Mouse (Mus musculus): ENCODE results near the gene Syn3.

DNA sequence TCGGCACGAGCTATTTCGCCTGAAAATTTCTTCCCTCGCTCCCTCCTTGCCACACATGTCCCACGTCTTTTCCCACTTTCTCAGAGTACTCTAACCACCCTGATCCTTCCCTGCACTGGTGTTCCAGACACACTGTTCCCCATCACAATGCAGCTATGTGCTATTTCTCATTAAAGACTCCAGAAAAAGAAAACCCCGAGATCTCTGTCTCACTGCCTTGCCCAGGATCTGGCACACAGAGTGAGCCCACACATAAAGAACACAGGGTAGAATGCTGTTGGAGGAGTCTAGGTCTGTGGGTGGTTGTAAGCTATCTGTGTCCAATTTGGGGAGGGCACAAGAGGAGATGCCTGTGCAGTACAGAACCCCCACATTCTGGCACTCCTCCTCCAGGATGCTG lies 18.0 kb downstream of the Syn3 start:
- TF ChIP-seq CTCF (IDR thresholded peaks at IDR 0.05; ENCODE audit: extremely low read depth, insufficient read depth, insufficient read length, insufficient replicate concordance) (no peak), POLR2A (IDR thresholded peaks at IDR 0.05; ENCODE audit: low read depth, low read length) (no peak)
